Mouse (Mus musculus) CH12F3 (cell line): ENCODE results near the gene Fam183b.
"Not testable (repeated sequence)": the region's sequence is repeated elsewhere in the genome, so short reads cannot be mapped to it uniquely, and the experiment has no call there.

Source experiments
- in situ Hi-C: fragments of 300-500 bp; cut with MboI; formaldehyde crosslinking; loops from 2 replicates; pipeline ENCODE4 v1.14.3; 2020; ENCODE audit warnings: low sequenced_read_pairs

Gene Fam183b

DNA sequence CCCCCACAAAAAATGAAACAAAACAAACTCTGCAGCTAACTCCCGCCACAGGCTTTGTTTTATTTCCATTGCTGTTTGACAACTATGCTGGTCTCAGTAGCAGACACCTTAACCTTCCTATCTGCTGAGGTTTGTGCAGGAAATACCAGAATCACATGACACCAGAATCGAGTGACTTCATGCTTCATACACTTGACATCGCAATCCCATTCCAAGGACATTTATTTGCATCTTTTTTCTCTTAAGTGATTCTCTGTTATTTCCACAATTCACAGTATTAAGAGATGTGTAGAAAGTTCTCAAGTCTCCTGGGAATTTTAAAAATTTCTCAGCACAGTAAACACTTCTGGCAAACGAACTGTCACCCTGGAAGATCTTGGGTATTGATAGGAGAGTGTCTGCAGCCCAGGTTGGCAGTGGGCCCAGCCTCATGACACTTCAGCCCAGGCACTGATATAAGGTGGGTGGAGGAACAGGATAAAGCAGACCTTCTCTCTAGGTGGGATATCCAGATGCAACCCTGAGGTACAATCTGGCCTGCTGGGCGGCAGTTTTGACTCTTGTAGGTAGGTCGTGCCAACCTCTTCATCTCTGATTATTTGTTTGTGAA is 19.2 kb downstream of the Fam183b start, which contains the start of gene Olfr314:
TSS of gene Olfr314 (plus strand) at position 473 of the 610 bp plus-strand sequence.
- in situ Hi-C loops = no loop called here

GRCm38 (mm10) chr11:58772888-58773287 is 28.9 kb downstream of the Fam183b start, which contains the start of gene Olfr315:
Olfr315 (plus strand) TSS chr11:58773188.
- in situ Hi-C loops = no loop called here

GRCm38 (mm10) chr11:58752434-58752833 is 49.3 kb downstream of the Fam183b start, which contains the start of gene Olfr316:
Olfr316 (plus strand) TSS chr11:58752734.
- in situ Hi-C loops = no loop called here

DNA sequence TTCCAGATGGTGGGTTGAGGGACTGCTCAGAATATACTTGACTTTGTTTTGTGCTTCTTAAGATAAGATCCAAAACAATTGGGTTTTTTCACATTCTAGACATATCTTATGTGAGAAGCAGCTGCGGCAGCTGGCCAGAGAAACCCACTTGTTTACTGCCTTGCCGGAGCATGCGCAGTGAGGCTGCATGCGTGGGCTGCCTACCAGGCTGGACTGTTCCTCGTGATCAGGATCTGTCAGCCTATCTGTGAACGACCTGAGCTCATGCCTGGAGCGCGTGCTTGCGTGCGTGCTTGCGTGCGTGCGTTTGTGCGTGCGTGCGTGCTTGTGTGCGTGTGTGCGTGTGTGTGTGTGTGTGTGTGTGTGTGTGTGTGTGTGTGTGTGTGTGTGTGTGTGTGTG is 50.7 kb downstream of the Fam183b start:
- in situ Hi-C loops = not testable (repeated sequence)
